Mouse (Mus musculus) B cell, adult 2 months (primary cell): ENCODE measurements around the gene Ctnnd2.
A peak's percentile ranks its signal among the peaks of the same experiment; 100 is the strongest.

Source experiments
- DNase-seq, 2 experiments: peaks; one replicate each; pipeline ENCODE4 v3.0.0; 2022

The Ctnnd2 gene

GRCm38 (mm10) chr15:30387244-30387643 lies 214.9 kb downstream of the Ctnnd2 start:
- no peak for DNase-seq

- no peak for DNase-seq
Observed at GRCm38 (mm10) chr15:30401111-30401510, 228.7 kb downstream of the Ctnnd2 start.

GRCm38 (mm10) chr15:30406254-30406653 lies 233.9 kb downstream of the Ctnnd2 start:
- no peak for DNase-seq

GRCm38 (mm10) chr15:30423146-30423545 lies 250.8 kb downstream of the Ctnnd2 start:
- DNase-seq, result no peak

GRCm38 (mm10) chr15:30424290-30424689 lies 251.9 kb downstream of the Ctnnd2 start:
- no peak for DNase-seq

GRCm38 (mm10) chr15:30427342-30427741 lies 254.9 kb downstream of the Ctnnd2 start:
- DNase-seq, result peak; percentile 12 to 27

DNA sequence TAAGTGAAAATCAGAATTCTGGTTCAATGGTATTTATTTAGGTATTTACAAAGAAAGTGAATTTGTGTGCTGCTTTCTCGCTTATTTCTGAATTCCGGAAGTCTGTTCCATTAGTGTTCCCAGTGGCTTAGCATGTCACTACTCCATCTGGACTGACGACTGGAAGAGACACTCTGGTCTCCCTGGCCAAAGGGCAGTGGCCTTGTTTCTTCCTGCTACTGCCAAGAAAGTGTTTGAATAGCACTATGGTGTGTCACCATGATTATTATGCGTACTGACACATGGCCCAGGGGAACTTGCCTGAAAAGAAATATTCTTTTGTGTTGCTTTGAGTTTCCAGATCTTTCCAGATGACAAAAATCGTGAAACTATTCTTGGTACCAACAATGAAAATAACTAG lies 266.7 kb downstream of the Ctnnd2 start:
- DNase-seq, result no peak

- DNase-seq, result no peak
Observed at GRCm38 (mm10) chr15:30450765-30451164, 278.4 kb downstream of the Ctnnd2 start.

DNA sequence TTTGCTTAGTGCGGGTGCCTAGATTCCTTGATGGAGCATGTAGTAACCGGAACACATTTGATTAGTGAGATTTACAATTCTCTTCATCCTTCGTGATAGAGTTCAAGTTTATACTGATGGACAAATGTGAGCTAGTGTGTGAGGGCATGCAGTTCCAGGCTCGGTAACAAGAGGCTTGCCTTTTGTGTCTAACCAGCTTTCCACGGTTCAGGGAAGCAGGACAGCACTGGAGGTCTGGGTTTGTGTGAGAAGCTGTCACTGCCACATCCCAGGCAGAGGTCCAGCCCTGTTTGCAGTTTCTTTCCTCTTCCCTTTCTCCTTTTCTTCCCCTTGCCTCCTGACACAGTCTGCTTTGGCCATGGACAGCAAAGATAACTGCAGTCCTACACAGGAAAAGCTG lies 279.5 kb downstream of the Ctnnd2 start:
- no peak for DNase-seq

GRCm38 (mm10) chr15:30457541-30458250 lies 285.3 kb downstream of the Ctnnd2 start:
- no peak for DNase-seq

DNA sequence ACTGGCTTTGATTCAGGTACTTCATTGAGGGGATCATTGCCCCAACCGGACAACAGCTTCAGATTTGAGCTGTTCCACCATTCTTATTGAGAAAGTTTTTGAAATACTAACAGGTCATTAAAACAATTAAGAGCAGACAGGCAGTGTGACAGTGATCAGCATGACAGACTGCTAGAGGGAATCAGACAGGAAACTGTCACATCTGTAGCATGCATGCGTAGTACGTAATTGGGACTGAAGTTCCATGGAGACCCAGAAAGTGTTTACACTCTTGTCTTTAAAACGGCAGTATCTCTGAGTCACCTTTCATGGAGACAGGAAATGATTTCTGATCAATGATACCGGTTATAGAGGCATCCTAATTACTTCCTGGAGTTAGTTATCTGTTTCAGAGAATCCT lies 286.3 kb downstream of the Ctnnd2 start:
- DNase-seq, result no peak

- DNase-seq, result no peak
Observed at GRCm38 (mm10) chr15:30460341-30461125, 288.1 kb downstream of the Ctnnd2 start.

- DNase-seq, result no peak
Observed at GRCm38 (mm10) chr15:30462804-30463423, 290.5 kb downstream of the Ctnnd2 start.

DNA sequence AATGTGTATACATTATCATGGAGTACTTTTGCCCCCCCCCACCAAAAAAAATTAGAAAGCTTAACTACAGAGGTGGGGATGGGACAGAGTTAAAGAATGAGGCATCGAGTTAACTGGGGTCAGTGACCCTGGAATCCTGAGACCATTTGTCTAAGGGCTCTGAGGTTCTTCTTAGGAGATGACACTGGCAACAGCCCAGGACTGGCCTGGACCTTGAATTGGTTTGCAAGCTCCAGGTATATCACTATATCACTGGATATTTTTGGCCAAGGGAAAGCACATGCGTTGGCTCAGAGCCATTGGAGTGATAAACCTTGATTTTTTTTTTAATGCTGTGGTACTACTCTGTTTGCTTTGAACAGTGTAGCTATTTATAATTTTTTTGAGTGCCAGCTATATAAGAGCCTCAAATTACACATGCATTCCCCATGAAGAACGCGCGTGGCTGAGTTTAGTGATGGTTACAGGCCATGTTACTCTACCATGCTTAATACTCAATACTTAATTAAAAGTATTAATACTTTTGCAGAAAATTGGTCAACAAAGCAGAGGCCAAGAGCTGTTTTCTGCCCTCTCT lies 291.2 kb downstream of the Ctnnd2 start:
- no peak for DNase-seq

DNA sequence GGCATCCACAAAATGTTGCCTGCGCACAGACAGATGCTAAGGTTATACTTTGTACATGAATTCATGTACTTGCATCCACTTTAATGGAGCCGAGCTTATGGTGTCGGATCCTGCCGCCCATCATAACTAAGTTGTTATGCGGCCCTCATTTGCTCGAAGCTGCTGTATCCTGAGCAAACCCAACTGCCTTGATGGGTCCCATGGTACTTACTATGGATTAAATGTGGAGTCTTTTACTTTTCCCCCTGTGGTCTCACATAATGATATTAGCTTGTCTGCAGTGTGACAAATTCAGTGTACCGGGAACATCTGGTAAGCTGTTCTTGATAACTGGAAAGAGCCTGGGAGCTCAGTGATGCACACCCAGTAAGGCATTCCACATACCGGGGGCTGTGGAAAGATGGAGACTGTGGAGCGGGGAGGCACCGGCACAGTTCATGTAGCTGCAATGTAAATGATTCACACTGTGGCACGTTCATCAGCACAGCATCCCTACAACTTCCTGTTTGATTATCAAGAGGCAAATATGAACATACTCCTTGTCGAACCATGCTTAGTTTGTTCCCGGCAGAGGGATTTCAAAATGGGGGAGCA lies 294.7 kb downstream of the Ctnnd2 start:
- no peak for DNase-seq

DNA sequence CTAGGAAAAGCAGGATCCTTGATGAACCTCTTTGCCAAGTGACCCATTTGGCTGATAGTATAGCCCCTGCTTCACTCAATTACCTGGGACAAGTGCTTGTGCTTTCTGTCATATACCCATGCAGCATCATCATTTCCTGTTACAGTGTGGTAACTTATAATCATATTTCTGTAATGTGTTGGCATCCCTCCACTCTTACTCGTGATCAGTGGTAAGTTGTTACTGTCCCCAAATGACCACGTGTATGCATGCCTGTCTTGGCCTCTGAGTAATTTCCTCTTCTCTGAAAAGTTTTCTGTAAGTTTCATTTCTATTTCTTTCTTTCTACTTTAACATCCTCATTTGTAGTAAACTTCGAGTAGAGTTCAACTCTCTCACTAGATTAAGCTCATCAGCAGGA lies 296.4 kb downstream of the Ctnnd2 start:
- no peak for DNase-seq

GRCm38 (mm10) chr15:30471280-30471966 lies 299.0 kb downstream of the Ctnnd2 start:
- DNase-seq, result no peak

DNA sequence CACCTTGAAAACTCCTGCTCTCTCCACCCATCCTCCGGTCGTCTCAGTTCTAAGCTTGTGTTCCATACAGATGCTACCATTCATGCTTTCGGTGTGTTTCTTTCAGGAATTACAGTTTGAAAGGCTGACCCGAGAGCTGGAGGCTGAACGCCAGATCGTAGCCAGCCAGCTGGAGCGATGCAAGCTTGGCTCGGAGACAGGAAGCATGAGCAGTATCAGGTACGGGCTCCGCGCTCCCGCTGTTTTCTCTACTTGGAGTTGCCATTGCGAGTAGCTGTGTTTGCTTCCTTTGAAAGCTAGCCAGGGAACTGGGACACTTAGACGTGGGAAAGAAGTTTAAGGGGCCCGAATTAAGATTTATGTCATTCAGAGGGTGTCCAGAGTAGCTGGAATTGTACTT lies 308.3 kb downstream of the Ctnnd2 start:
- no peak for DNase-seq

GRCm38 (mm10) chr15:30506476-30506875 lies 334.1 kb downstream of the Ctnnd2 start:
- DNase-seq, result no peak

DNA sequence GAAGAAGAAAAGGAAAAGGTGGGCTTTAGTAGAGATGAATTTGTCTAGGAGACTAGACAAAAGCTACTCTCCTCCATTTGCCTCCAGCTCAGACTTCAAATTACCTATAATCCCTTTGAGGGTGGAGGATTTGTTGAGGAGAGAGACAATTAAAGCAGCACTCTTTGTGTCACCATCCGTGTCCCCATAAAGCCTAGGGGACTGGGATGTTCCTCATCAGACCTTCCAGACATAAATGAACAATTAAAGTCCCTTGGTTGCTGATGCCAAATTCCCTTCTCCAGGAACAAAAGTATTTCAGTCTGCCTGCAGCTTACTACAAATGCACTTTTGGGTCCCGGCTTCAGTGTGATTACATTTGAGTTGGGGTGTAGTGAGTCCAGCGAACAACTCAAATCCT lies 340.1 kb downstream of the Ctnnd2 start:
- DNase-seq, result no peak

- no peak for DNase-seq
Observed at GRCm38 (mm10) chr15:30513122-30513521, 340.7 kb downstream of the Ctnnd2 start.

GRCm38 (mm10) chr15:30515425-30515824 lies 343.0 kb downstream of the Ctnnd2 start:
- no peak for DNase-seq

- DNase-seq, result no peak
Observed at GRCm38 (mm10) chr15:30541459-30541858, 369.1 kb downstream of the Ctnnd2 start.
